8 mouse cellular contexts compared by ENCODE assay signal in the genomic region with DNA sequence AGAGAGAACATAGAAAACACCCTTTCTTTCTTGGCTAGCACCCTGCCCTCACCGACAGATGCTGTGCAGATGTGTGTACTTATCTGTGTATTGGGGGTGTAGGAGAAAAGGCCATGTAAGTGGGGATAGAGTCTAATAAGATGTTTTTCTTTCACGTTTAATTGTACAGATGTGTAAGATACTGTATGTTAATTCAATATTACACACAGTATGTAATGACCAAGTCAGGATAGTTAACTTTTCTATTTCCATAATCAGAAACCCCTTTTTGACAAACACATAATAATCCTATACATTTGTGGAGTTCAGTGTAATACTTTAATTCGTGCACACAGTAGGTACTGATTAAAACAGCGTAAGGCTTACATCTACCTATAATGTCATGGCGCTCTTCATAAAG. TPM values are rescaled to one million over a fixed set of nuclear protein-coding genes. Genes with fewer than 3 reads are reported as not detected.
DNase-seq lines count a peak whose midpoint lies in the region; ATAC-seq and TF ChIP-seq lines count a peak whose summit lies in the region.

A gene (plus strand): TSS at position 301 of the 400 bp plus-strand sequence.

- H3K4me2 ChIP-seq in lung, embryonic 14.5 days, result peak within 1 kb of the TSS; percentile 89
- H3K4me2 ChIP-seq in forebrain, embryonic 13.5 days, result peak within 1 kb of the TSS; percentile 100
- H3K4me2 ChIP-seq in neural tube, embryonic 15.5 days, result peak within 1 kb of the TSS; percentile 100

- H3K9me3 ChIP-seq in lung, embryonic 14.5 days (ENCODE audit: low read depth, low read length), result no peaks in the 10 kb centered on the region
- H3K9me3 ChIP-seq in forebrain, embryonic 13.5 days (replicated peaks), result no peaks in the 10 kb centered on the region
- no peaks in the 10 kb centered on the region for H3K9me3 ChIP-seq in neural tube, embryonic 15.5 days (replicated peaks)

- 72% methylated on average over 5 of the region's 5 CpGs for WGBS in lung, embryonic 14.5 days
- 72% methylated on average over 5 of the region's 5 CpGs for WGBS in forebrain, embryonic 13.5 days
- WGBS in neural tube, embryonic 15.5 days, result 76% methylated on average over 5 of the region's 5 CpGs

- no peaks in the 10 kb centered on the region for H3K36me3 ChIP-seq in lung, embryonic 14.5 days (ENCODE audit: insufficient read depth)
- H3K36me3 ChIP-seq in forebrain, embryonic 13.5 days (ENCODE audit: poor library complexity, severe bottlenecking), result no peaks in the 10 kb centered on the region
- no peaks in the 10 kb centered on the region for H3K36me3 ChIP-seq in neural tube, embryonic 15.5 days

- 0 out of 2 replicates have a peak within 1 kb of the TSS, but pooled peaks have one; percentile 15 for H3K9ac ChIP-seq in lung, embryonic 14.5 days
- peak within 1 kb of the TSS; percentile 72 for H3K9ac ChIP-seq in forebrain, embryonic 13.5 days
- peak within 1 kb of the TSS; percentile 81 for H3K9ac ChIP-seq in neural tube, embryonic 15.5 days (replicated peaks)

- ATAC-seq in lung, embryonic 14.5 days (ENCODE audit: insufficient read depth), result no peak
- no peak for ATAC-seq in forebrain, embryonic 13.5 days
- ATAC-seq in neural tube, embryonic 15.5 days (ENCODE audit: low FRiP score), result no peak

- peaks cover 13% of the 10 kb centered on the region; the same call in 1 of the 2 replicates for H3K4me1 ChIP-seq in lung, embryonic 14.5 days (ENCODE audit: insufficient read depth)
- peaks cover 43% of the 10 kb centered on the region for H3K4me1 ChIP-seq in forebrain, embryonic 13.5 days
- peaks cover 42% of the 10 kb centered on the region for H3K4me1 ChIP-seq in neural tube, embryonic 15.5 days

- DNase-seq in lung, embryonic 14.5 days, result no peak
- no peak for DNase-seq in lung, postnatal 4 days
- DNase-seq in left cerebral cortex, postnatal 25 days (ENCODE audit: low spot score in 2 of 2), result no peak
- no peak for DNase-seq in thymus, postnatal 25 days
- no peak for DNase-seq in cerebellum, adult 11-12 months
- no peak for DNase-seq in spleen, postnatal 4 days (ENCODE audit: low spot score in 2 of 2)

- intact Hi-C loops in left cerebral cortex, postnatal 25 days (cut with DNase I), result loop anchor here (1.0 to 10.0 kb wide), 3 partner anchors 201 to 1163 kb away; no protein-coding TSS in a partner anchor

- TF ChIP-seq CTCF in lung, embryonic 14.5 days (IDR thresholded peaks at IDR 0.05; ENCODE audit: low read depth), result no peak

- no peak within 1 kb of the TSS for H3K27ac ChIP-seq in lung, embryonic 14.5 days (ENCODE audit: low read depth)
- no peak within 1 kb of the TSS for H3K27ac ChIP-seq in forebrain, embryonic 13.5 days
- H3K27ac ChIP-seq in neural tube, embryonic 15.5 days (replicated peaks), result peak within 1 kb of the TSS; percentile 86

- H3K27me3 ChIP-seq in lung, embryonic 14.5 days (ENCODE audit: insufficient read depth, low read length), result peaks cover 38% of the 10 kb centered on the region
- peaks cover 43% of the 10 kb centered on the region for H3K27me3 ChIP-seq in forebrain, embryonic 13.5 days
- peaks cover 9% of the 10 kb centered on the region; the same call in 1 of the 2 replicates for H3K27me3 ChIP-seq in neural tube, embryonic 15.5 days (replicated peaks)

- H3K4me3 ChIP-seq in lung, embryonic 14.5 days (ENCODE audit: low read depth, low read length), result peak within 1 kb of the TSS; percentile 47
- H3K4me3 ChIP-seq in forebrain, embryonic 13.5 days, result peak within 1 kb of the TSS; percentile 57
- H3K4me3 ChIP-seq in neural tube, embryonic 15.5 days (replicated peaks), result peak within 1 kb of the TSS; percentile 70

RNA-seq across cellular contexts. Expression of the gene that starts here (rescaled TPM):
- polyA plus RNA-seq in lung, embryonic 14.5 days (2014; fragmentation: Nextera tagmentation; extraction: Ambion mirVana), result 0.09 and 0.31 TPM in 2 replicates
- 1.1 TPM in 2 replicates for polyA plus RNA-seq in forebrain, embryonic 13.5 days (2015; fragmentation: Nextera tagmentation; extraction: Ambion mirVana)
- total RNA-seq in left cerebral cortex, postnatal 25 days (2021), result 10 to 100 TPM; 22.5 to 22.9 TPM
- 3.9 and 4.6 TPM in 2 replicates for polyA plus RNA-seq in neural tube, embryonic 15.5 days (2015; fragmentation: Nextera tagmentation; extraction: Ambion mirVana)

Comparison
In these comparisons a context has a peak if more than half of its experiments do, and no peak if none do; other contexts are left out.
1. H3K9ac ChIP-seq: peak in every context shown above with its lines; median percentile 81 in neural tube, embryonic 15.5 days; 72 in forebrain, embryonic 13.5 days; 15 in lung, embryonic 14.5 days.